Mouse (Mus musculus) neural tube, embryonic 11.5 days (tissue): ENCODE measurements around the gene Trim72. TPM values are rescaled to one million over a fixed set of nuclear protein-coding genes. Genes with fewer than 3 reads are reported as not detected.
A peak's percentile ranks its signal among the peaks of the same experiment; 100 is the strongest.

Experiments used
- ATAC-seq: fragments of 200-750 bp; cut with Nextera tagmentation; 2 replicates; pipeline ENCODE4 v1.8.0; 2017; ENCODE audit warnings: moderate number of reproducible peaks, mild to moderate bottlenecking, moderate TSS enrichment, moderate library complexity; ENCODE audit not compliant: insufficient read depth, low FRiP score, low TSS enrichment
- DNase-seq: peaks from one replicate; pipeline ENCODE4 v3.0.0-alpha.2; 2015; ENCODE audit warnings: low spot score
- H3K27ac ChIP-seq: fragments of 300-500 bp; sonication (generic); 2 replicates; pipeline ENCODE4 v1.5.1; 2014; ENCODE audit warnings: low read depth, mild to moderate bottlenecking, low read length
- H3K27me3 ChIP-seq: fragments of 300-500 bp; sonication (generic); 2 replicates; pipeline ENCODE4 v1.6.1; 2014; ENCODE audit warnings: mild to moderate bottlenecking, low read length, mixed read lengths; ENCODE audit not compliant: control insufficient read depth, insufficient read depth
- H3K36me3 ChIP-seq: fragments of 300-500 bp; sonication (generic); 2 replicates; pipeline ENCODE4 v1.6.1; 2014; ENCODE audit warnings: mild to moderate bottlenecking, low read length, moderate library complexity, mixed read lengths; ENCODE audit not compliant: control insufficient read depth, insufficient read depth
- H3K4me1 ChIP-seq: fragments of 300-500 bp; sonication (generic); 2 replicates; pipeline ENCODE4 v1.6.1; 2014; ENCODE audit warnings: low read length, mixed read lengths; ENCODE audit not compliant: control insufficient read depth, insufficient read depth
- H3K4me2 ChIP-seq: fragments of 300-500 bp; sonication (generic); 2 replicates; pipeline ENCODE4 v1.6.1; 2014; ENCODE audit warnings: low read depth, mild to moderate bottlenecking, moderate library complexity
- H3K4me3 ChIP-seq: fragments of 300-500 bp; sonication (generic); 2 replicates; pipeline ENCODE4 v1.5.1; 2014; ENCODE audit warnings: low read depth, low read length
- H3K9ac ChIP-seq: fragments of 300-500 bp; sonication (generic); 2 replicates; pipeline ENCODE4 v1.6.1; 2014; ENCODE audit warnings: mild to moderate bottlenecking, low read length
- H3K9me3 ChIP-seq: fragments of 300-500 bp; sonication (generic); 2 replicates; pipeline ENCODE4 v1.6.1; 2016; ENCODE audit warnings: low read length; ENCODE audit not compliant: control insufficient read depth
- WGBS: fragments of 180-500 bp; shearing (Covaris S2); extraction: QIAGEN DNeasy Blood & Tissue Kit; methylation state at CpG from one replicate; pipeline ENCODE4 v1.1.7; 2014; 5-methylcytosine and 5-hydroxymethylcytosine counted together
- polyA plus RNA-seq: library from polyadenylated mRNA; unstranded; fragments of >200 nt; fragmentation: Nextera tagmentation; extraction: Ambion mirVana; gene quantifications from 2 replicates; pipeline ENCODE4 v1.2.1, GENCODE M21; 2014

The Trim72 gene
- polyA plus RNA-seq, 1 experiment from 2014 or later = not detected

GRCm38 (mm10) chr7:128019187-128019586 lies 15.4 kb downstream of the Trim72 start:
- ATAC-seq (no peak), DNase-seq (no peak)
- Histone ChIP-seq H3K4me3 (no peak overlapping the region), H3K4me1 (no peaks in the 10 kb centered on the region), H3K36me3 (no peaks in the 10 kb centered on the region), H3K4me2 (no peak overlapping the region), H3K27me3 (no peaks in the 10 kb centered on the region), H3K27ac (no peak overlapping the region), H3K9ac (no peak overlapping the region), H3K9me3 (no peaks in the 10 kb centered on the region)
- 87% methylated on average over 2 of the region's 2 CpGs for WGBS

GRCm38 (mm10) chr7:128022974-128023373 lies 19.2 kb downstream of the Trim72 start:
- H3K4me3 ChIP-seq = no peak overlapping the region
- H3K27ac ChIP-seq = no peak overlapping the region
- no peak overlapping the region for H3K4me2 ChIP-seq
- WGBS = 64% methylated on average over 8 of the region's 8 CpGs
- H3K36me3 ChIP-seq = no peaks in the 10 kb centered on the region
- no peaks in the 10 kb centered on the region for H3K27me3 ChIP-seq
- no peak for DNase-seq
- H3K9ac ChIP-seq = no peak overlapping the region
- H3K9me3 ChIP-seq = no peaks in the 10 kb centered on the region
- no peak for ATAC-seq
- no peaks in the 10 kb centered on the region for H3K4me1 ChIP-seq

GRCm38 (mm10) chr7:128023565-128023964 lies 19.8 kb downstream of the Trim72 start:
- no peak for DNase-seq
- no peak overlapping the region for H3K9ac ChIP-seq
- H3K4me1 ChIP-seq = no peaks in the 10 kb centered on the region
- H3K9me3 ChIP-seq = no peaks in the 10 kb centered on the region
- no peaks in the 10 kb centered on the region for H3K27me3 ChIP-seq
- 94% methylated on average over 4 of the region's 4 CpGs for WGBS
- no peak overlapping the region for H3K4me3 ChIP-seq
- no peak overlapping the region for H3K27ac ChIP-seq
- no peaks in the 10 kb centered on the region for H3K36me3 ChIP-seq
- H3K4me2 ChIP-seq = no peak overlapping the region
- ATAC-seq = no peak

- Histone ChIP-seq H3K27me3 (no peaks in the 10 kb centered on the region), H3K4me2 (no peak overlapping the region), H3K9me3 (no peaks in the 10 kb centered on the region), H3K4me3 (no peak overlapping the region), H3K4me1 (no peaks in the 10 kb centered on the region), H3K9ac (no peak overlapping the region), H3K27ac (no peak overlapping the region), H3K36me3 (no peaks in the 10 kb centered on the region)
- DNase-seq (no peak), ATAC-seq (no peak)
- 94% methylated on average over 9 of the region's 9 CpGs for WGBS
Measured at GRCm38 (mm10) chr7:128024364-128024763, 20.6 kb downstream of the Trim72 start.

GRCm38 (mm10) chr7:128024932-128025331 lies 21.2 kb downstream of the Trim72 start:
- Histone ChIP-seq H3K4me1 (no peaks in the 10 kb centered on the region), H3K36me3 (no peaks in the 10 kb centered on the region), H3K4me3 (no peak overlapping the region), H3K9me3 (no peaks in the 10 kb centered on the region), H3K4me2 (no peak overlapping the region), H3K27me3 (no peaks in the 10 kb centered on the region), H3K9ac (no peak overlapping the region), H3K27ac (no peak overlapping the region)
- 85% methylated on average over 4 of the region's 4 CpGs for WGBS
- ATAC-seq (no peak), DNase-seq (no peak)

- no peak overlapping the region for H3K4me3 ChIP-seq
- no peak overlapping the region for H3K9ac ChIP-seq
- no peaks in the 10 kb centered on the region for H3K36me3 ChIP-seq
- WGBS = 75% methylated on average over 4 of the region's 4 CpGs
- H3K27me3 ChIP-seq = no peaks in the 10 kb centered on the region
- no peaks in the 10 kb centered on the region for H3K4me1 ChIP-seq
- no peaks in the 10 kb centered on the region for H3K9me3 ChIP-seq
- H3K27ac ChIP-seq = no peak overlapping the region
- no peak overlapping the region for H3K4me2 ChIP-seq
- no peak for DNase-seq
- no peak for ATAC-seq
Measured at GRCm38 (mm10) chr7:128025381-128025780, 21.6 kb downstream of the Trim72 start.

- peak; percentile 34 for DNase-seq
- Histone ChIP-seq H3K36me3 (no peaks in the 10 kb centered on the region), H3K27me3 (no peaks in the 10 kb centered on the region), H3K4me1 (no peaks in the 10 kb centered on the region), H3K9me3 (no peaks in the 10 kb centered on the region), H3K4me3 (no peak overlapping the region), H3K9ac (no peak overlapping the region), H3K4me2 (no peak overlapping the region), H3K27ac (no peak overlapping the region)
- 40% methylated on average over 9 of the region's 9 CpGs for WGBS
- ATAC-seq = no peak
Measured at GRCm38 (mm10) chr7:128031403-128031976, 27.7 kb downstream of the Trim72 start.

- H3K36me3 ChIP-seq = no peaks in the 10 kb centered on the region
- 93% methylated on average over 5 of the region's 5 CpGs for WGBS
- H3K27me3 ChIP-seq = no peaks in the 10 kb centered on the region
- no peak overlapping the region for H3K9ac ChIP-seq
- H3K4me3 ChIP-seq = no peak overlapping the region
- H3K4me1 ChIP-seq = no peaks in the 10 kb centered on the region
- H3K4me2 ChIP-seq = no peak overlapping the region
- no peak overlapping the region for H3K27ac ChIP-seq
- DNase-seq (no peak), ATAC-seq (no peak)
- no peaks in the 10 kb centered on the region for H3K9me3 ChIP-seq
Measured at GRCm38 (mm10) chr7:128032290-128032988, 28.7 kb downstream of the Trim72 start.

GRCm38 (mm10) chr7:128032989-128033293 lies 29.2 kb downstream of the Trim72 start:
- H3K27ac ChIP-seq = no peak overlapping the region
- no peak overlapping the region for H3K4me2 ChIP-seq
- no peaks in the 10 kb centered on the region for H3K27me3 ChIP-seq
- no peaks in the 10 kb centered on the region for H3K36me3 ChIP-seq
- DNase-seq (no peak), ATAC-seq (no peak)
- no peaks in the 10 kb centered on the region for H3K4me1 ChIP-seq
- WGBS = 93% methylated on average over 3 of the region's 3 CpGs
- H3K4me3 ChIP-seq = no peak overlapping the region
- no peaks in the 10 kb centered on the region for H3K9me3 ChIP-seq
- no peak overlapping the region for H3K9ac ChIP-seq
